Mouse (Mus musculus) limb, embryonic 13.5 days (tissue): Measurements from ENCODE around the gene Etv4. TPM values are rescaled to one million over a fixed set of nuclear protein-coding genes. Genes with fewer than 3 reads are reported as not detected.

ENCODE experiments used
- ATAC-seq: fragments of 200-750 bp; cut with Nextera tagmentation; 2 replicates; pipeline ENCODE4 v1.8.0; 2017; ENCODE audit warnings: low read depth, moderate number of reproducible peaks, moderate TSS enrichment; ENCODE audit not compliant: low FRiP score
- H3K27ac ChIP-seq: fragments of 300-500 bp; sonication (generic); 2 replicates; pipeline ENCODE4 v1.5.1; 2015; ENCODE audit warnings: inconsistent platforms, mild to moderate bottlenecking, moderate library complexity
- H3K27me3 ChIP-seq: fragments of 300-500 bp; sonication (generic); 2 replicates; pipeline ENCODE4 v1.6.1; 2015; ENCODE audit warnings: mild to moderate bottlenecking, inconsistent platforms
- H3K36me3 ChIP-seq: fragments of 300-500 bp; sonication (generic); 2 replicates; pipeline ENCODE4 v1.6.1; 2015; ENCODE audit warnings: inconsistent platforms, mild to moderate bottlenecking, moderate library complexity
- H3K4me1 ChIP-seq: fragments of 300-500 bp; sonication (generic); 2 replicates; pipeline ENCODE4 v1.6.1; 2015; ENCODE audit warnings: inconsistent platforms
- H3K4me2 ChIP-seq: fragments of 300-500 bp; sonication (generic); replicated peaks from 2 replicates; pipeline ENCODE4 v1.6.1; 2015; ENCODE audit warnings: inconsistent platforms, mild to moderate bottlenecking, moderate library complexity
- H3K4me3 ChIP-seq: fragments of 300-500 bp; sonication (generic); 2 replicates; pipeline ENCODE4 v1.5.1; 2015; ENCODE audit warnings: moderate library complexity, mild to moderate bottlenecking, inconsistent platforms
- H3K9ac ChIP-seq: fragments of 300-500 bp; sonication (generic); 2 replicates; pipeline ENCODE4 v1.6.1; 2015; ENCODE audit warnings: mild to moderate bottlenecking, inconsistent platforms
- H3K9me3 ChIP-seq: fragments of 300-500 bp; sonication (generic); 2 replicates; pipeline ENCODE4 v1.6.1; 2016; ENCODE audit warnings: inconsistent platforms
- WGBS: fragments of 180-500 bp; shearing (Covaris S2); methylation state at CpG from one replicate; pipeline ENCODE4 v1.1.7; 2015; 5-methylcytosine and 5-hydroxymethylcytosine counted together
- polyA plus RNA-seq: library from polyadenylated mRNA; unstranded; fragments of >200 nt; fragmentation: Nextera tagmentation; extraction: Ambion mirVana; gene quantifications from 2 replicates; pipeline ENCODE4 v1.2.1, GENCODE M21; 2015

Gene Etv4
- polyA plus RNA-seq, 1 experiment from 2014 or later: 17.9 TPM

GRCm38 (mm10) chr11:101784488-101785142 lies 556 bp downstream of the Etv4 start:
- peak overlapping the region; percentile 60 for H3K4me3 ChIP-seq
- H3K27ac ChIP-seq: peak overlapping the region; percentile 69
- H3K4me2 ChIP-seq: peak overlapping the region; percentile 96
- no peaks in the 10 kb centered on the region for H3K36me3 ChIP-seq
- peak overlapping the region; percentile 73 for H3K9ac ChIP-seq
- H3K4me1 ChIP-seq: peaks cover 23% of the 10 kb centered on the region
- no peaks in the 10 kb centered on the region for H3K9me3 ChIP-seq
- under 1% methylated on average over 51 of the region's 67 CpGs for WGBS
- peaks cover 57% of the 10 kb centered on the region for H3K27me3 ChIP-seq
- ATAC-seq: peak; percentile 57

GRCm38 (mm10) chr11:101784072-101784471 lies 1.1 kb downstream of the Etv4 start:
- H3K27me3 ChIP-seq: peaks cover 57% of the 10 kb centered on the region
- peak overlapping the region; percentile 96 for H3K4me2 ChIP-seq
- peak overlapping the region; percentile 60 for H3K4me3 ChIP-seq
- H3K9me3 ChIP-seq: no peaks in the 10 kb centered on the region
- WGBS: 2% methylated on average over 19 of the region's 19 CpGs
- ATAC-seq: no peak
- no peaks in the 10 kb centered on the region for H3K36me3 ChIP-seq
- peak overlapping the region; percentile 73 for H3K9ac ChIP-seq
- H3K27ac ChIP-seq: peak overlapping the region; percentile 69; the same call in 1 of the 2 replicates
- H3K4me1 ChIP-seq: peaks cover 23% of the 10 kb centered on the region

GRCm38 (mm10) chr11:101783584-101783983 lies 1.6 kb downstream of the Etv4 start:
- Histone ChIP-seq H3K4me2 (peak overlapping the region; percentile 96), H3K9ac (peak overlapping the region; percentile 73; the same call in 1 of the 2 replicates), H3K36me3 (no peaks in the 10 kb centered on the region), H3K4me1 (peaks cover 23% of the 10 kb centered on the region), H3K4me3 (peak overlapping the region; percentile 60), H3K9me3 (no peaks in the 10 kb centered on the region), H3K27me3 (peaks cover 56% of the 10 kb centered on the region), H3K27ac (no peak overlapping the region)
- WGBS: 14% methylated on average over 9 of the region's 9 CpGs
- ATAC-seq: no peak

- H3K27me3 ChIP-seq: peaks cover 51% of the 10 kb centered on the region
- no peak overlapping the region for H3K27ac ChIP-seq
- H3K4me1 ChIP-seq: peaks cover 23% of the 10 kb centered on the region
- no peak overlapping the region for H3K9ac ChIP-seq
- WGBS: 52% methylated on average over 1 of the region's 1 CpGs
- peak overlapping the region; percentile 96 for H3K4me2 ChIP-seq
- no peak overlapping the region for H3K4me3 ChIP-seq
- no peak for ATAC-seq
- H3K36me3 ChIP-seq: no peaks in the 10 kb centered on the region
- no peaks in the 10 kb centered on the region for H3K9me3 ChIP-seq
Measured at GRCm38 (mm10) chr11:101783135-101783534, 2.0 kb downstream of the Etv4 start.

GRCm38 (mm10) chr11:101776846-101777245 lies 8.3 kb downstream of the Etv4 start:
- Histone ChIP-seq H3K4me3 (no peak overlapping the region), H3K9me3 (no peaks in the 10 kb centered on the region), H3K4me1 (peaks cover 12% of the 10 kb centered on the region), H3K27me3 (peaks cover 7% of the 10 kb centered on the region), H3K27ac (no peak overlapping the region), H3K9ac (no peak overlapping the region), H3K36me3 (peaks cover 6% of the 10 kb centered on the region; the same call in 1 of the 2 replicates), H3K4me2 (no peak overlapping the region)
- 81% methylated on average over 4 of the region's 4 CpGs for WGBS
- no peak for ATAC-seq

GRCm38 (mm10) chr11:101772449-101772848 lies 12.7 kb downstream of the Etv4 start:
- Histone ChIP-seq H3K4me2 (peak overlapping the region; percentile 66), H3K4me1 (peaks cover 15% of the 10 kb centered on the region), H3K4me3 (peak overlapping the region; percentile 36), H3K27me3 (peaks cover 10% of the 10 kb centered on the region), H3K9me3 (no peaks in the 10 kb centered on the region), H3K27ac (no peak overlapping the region), H3K36me3 (peaks cover 35% of the 10 kb centered on the region), H3K9ac (no peak overlapping the region)
- peak; percentile 93 for ATAC-seq
- under 1% methylated on average over 16 of the region's 16 CpGs for WGBS

GRCm38 (mm10) chr11:101772027-101772426 lies 13.1 kb downstream of the Etv4 start:
- no peak overlapping the region for H3K9ac ChIP-seq
- ATAC-seq: peak; percentile 42
- peaks cover 10% of the 10 kb centered on the region for H3K27me3 ChIP-seq
- peaks cover 15% of the 10 kb centered on the region for H3K4me1 ChIP-seq
- peak overlapping the region; percentile 36 for H3K4me3 ChIP-seq
- peak overlapping the region; percentile 66 for H3K4me2 ChIP-seq
- H3K9me3 ChIP-seq: no peaks in the 10 kb centered on the region
- H3K27ac ChIP-seq: no peak overlapping the region
- WGBS: 8% methylated on average over 5 of the region's 5 CpGs
- H3K36me3 ChIP-seq: peaks cover 39% of the 10 kb centered on the region

GRCm38 (mm10) chr11:101770266-101770665 lies 14.9 kb downstream of the Etv4 start:
- WGBS: 94% methylated on average over 12 of the region's 12 CpGs

GRCm38 (mm10) chr11:101768721-101769120 lies 16.4 kb downstream of the Etv4 start:
- Histone ChIP-seq H3K9ac (no peak overlapping the region), H3K4me1 (peaks cover 15% of the 10 kb centered on the region), H3K27me3 (peaks cover 6% of the 10 kb centered on the region), H3K4me2 (no peak overlapping the region), H3K36me3 (peaks cover 65% of the 10 kb centered on the region), H3K9me3 (no peaks in the 10 kb centered on the region), H3K4me3 (no peak overlapping the region), H3K27ac (no peak overlapping the region)
- WGBS: 89% methylated on average over 6 of the region's 6 CpGs
- no peak for ATAC-seq

More at GRCm38 (mm10) chr11:101770266-101770665, 14.9 kb downstream of the Etv4 start:
- H3K4me2 ChIP-seq: no peak overlapping the region
- peaks cover 10% of the 10 kb centered on the region for H3K27me3 ChIP-seq
- no peak overlapping the region for H3K9ac ChIP-seq
- H3K36me3 ChIP-seq: peaks cover 55% of the 10 kb centered on the region
- no peak overlapping the region for H3K27ac ChIP-seq
- ATAC-seq: no peak
- peaks cover 15% of the 10 kb centered on the region for H3K4me1 ChIP-seq
- no peaks in the 10 kb centered on the region for H3K9me3 ChIP-seq
- no peak overlapping the region for H3K4me3 ChIP-seq

GRCm38 (mm10) chr11:101767326-101767725 lies 17.8 kb downstream of the Etv4 start:
- no peak overlapping the region for H3K4me3 ChIP-seq
- H3K9ac ChIP-seq: no peak overlapping the region
- no peak overlapping the region for H3K27ac ChIP-seq
- H3K9me3 ChIP-seq: no peaks in the 10 kb centered on the region
- H3K36me3 ChIP-seq: peaks cover 74% of the 10 kb centered on the region
- no peak for ATAC-seq
- H3K4me2 ChIP-seq: no peak overlapping the region
- 86% methylated on average over 5 of the region's 5 CpGs for WGBS
- H3K4me1 ChIP-seq: peaks cover 8% of the 10 kb centered on the region
- H3K27me3 ChIP-seq: 0 out of 2 replicates have a peak, but pooled peaks cover 3% of the 10 kb centered on the region

GRCm38 (mm10) chr11:101764546-101764945 lies 20.6 kb downstream of the Etv4 start:
- Histone ChIP-seq H3K9ac (no peak overlapping the region), H3K4me1 (no peaks in the 10 kb centered on the region), H3K9me3 (no peaks in the 10 kb centered on the region), H3K4me2 (no peak overlapping the region), H3K36me3 (peaks cover 93% of the 10 kb centered on the region), H3K4me3 (no peak overlapping the region), H3K27ac (no peak overlapping the region), H3K27me3 (no peaks in the 10 kb centered on the region)
- ATAC-seq: no peak
- WGBS: 90% methylated on average over 8 of the region's 8 CpGs

- WGBS: 60% methylated on average over 7 of the region's 7 CpGs
- H3K4me3 ChIP-seq: no peak overlapping the region
- no peak overlapping the region for H3K4me2 ChIP-seq
- H3K27ac ChIP-seq: no peak overlapping the region
- no peak overlapping the region for H3K9ac ChIP-seq
- no peaks in the 10 kb centered on the region for H3K27me3 ChIP-seq
- ATAC-seq: no peak
- no peaks in the 10 kb centered on the region for H3K4me1 ChIP-seq
- H3K9me3 ChIP-seq: no peaks in the 10 kb centered on the region
- H3K36me3 ChIP-seq: peaks cover 93% of the 10 kb centered on the region
Measured at GRCm38 (mm10) chr11:101763723-101764122, 21.4 kb downstream of the Etv4 start.

- no peaks in the 10 kb centered on the region for H3K4me1 ChIP-seq
Measured at GRCm38 (mm10) chr11:101759530-101759929, 25.6 kb downstream of the Etv4 start.

More at GRCm38 (mm10) chr11:101759530-101759929, 25.6 kb downstream of the Etv4 start:
- Histone ChIP-seq H3K36me3 (peaks cover 93% of the 10 kb centered on the region), H3K27me3 (no peaks in the 10 kb centered on the region), H3K27ac (no peak overlapping the region), H3K4me2 (no peak overlapping the region), H3K9me3 (no peaks in the 10 kb centered on the region), H3K9ac (no peak overlapping the region), H3K4me3 (no peak overlapping the region)
- ATAC-seq: no peak
- 97% methylated on average over 3 of the region's 3 CpGs for WGBS
